Mouse (Mus musculus): ENCODE results near the gene Olfr901.

- TF ChIP-seq EP300 (IDR thresholded peaks at IDR 0.05; ENCODE audit: insufficient read depth, low read depth, low read length) (no peak), CTCF (IDR thresholded peaks at IDR 0.05; ENCODE audit: low read depth, low read length) (no peak)
Observed at GRCm38 (mm10) chr9:38462844-38463243, 33.6 kb downstream of the Olfr901 start, which contains the start of gene Olfr904.
